Mouse (Mus musculus) c-Kit-positive CD71-positive TER-119-negative erythroid progenitor cells, embryonic 14.5 days (primary cell): ENCODE results near the gene Sept11.

Source experiments
- DNase-seq: peaks from one replicate; pipeline ENCODE4 v3.0.0-alpha.2; 2013; ENCODE audit warnings: low read depth

Gene Sept11

GRCm38 (mm10) chr5:93095301-93095700 lies 2.1 kb downstream of the Sept11 start:
- no peak for DNase-seq

DNA sequence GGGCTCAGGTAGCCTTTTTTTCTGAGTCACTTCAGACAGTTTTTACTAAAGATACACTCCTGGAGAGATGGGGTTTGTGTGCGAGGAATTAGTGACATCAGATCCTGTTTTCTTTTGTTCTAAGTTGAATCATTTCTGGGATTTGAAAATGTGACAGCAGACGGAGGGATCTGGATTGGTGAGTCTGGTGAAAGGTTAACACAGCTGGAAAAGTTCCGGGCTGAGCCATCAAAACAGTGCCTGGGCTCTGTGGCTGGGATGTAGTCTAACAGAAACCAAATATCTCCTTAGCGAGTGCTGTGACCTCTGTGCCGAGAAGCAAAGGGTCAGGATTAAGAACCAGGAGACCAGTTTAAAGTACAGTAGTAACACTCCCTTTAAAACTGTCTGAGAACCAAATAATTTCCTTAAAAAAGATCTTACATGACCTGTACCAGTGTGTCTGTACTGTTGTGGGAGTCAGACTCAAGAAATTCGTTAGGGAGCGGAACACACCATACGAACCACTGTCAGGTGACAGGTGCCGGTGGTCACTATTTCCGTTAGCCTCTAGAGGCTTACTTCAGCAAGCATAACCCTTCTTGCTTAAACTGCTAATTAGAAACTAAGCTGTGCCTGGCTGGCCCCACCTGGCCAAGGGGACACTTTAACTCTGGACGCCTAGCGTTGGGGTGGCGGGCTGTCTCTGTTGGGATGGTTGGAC lies 4.1 kb downstream of the Sept11 start:
- DNase-seq: no peak

- DNase-seq: no peak
Measured at GRCm38 (mm10) chr5:93098219-93098618, 5.0 kb downstream of the Sept11 start.

DNA sequence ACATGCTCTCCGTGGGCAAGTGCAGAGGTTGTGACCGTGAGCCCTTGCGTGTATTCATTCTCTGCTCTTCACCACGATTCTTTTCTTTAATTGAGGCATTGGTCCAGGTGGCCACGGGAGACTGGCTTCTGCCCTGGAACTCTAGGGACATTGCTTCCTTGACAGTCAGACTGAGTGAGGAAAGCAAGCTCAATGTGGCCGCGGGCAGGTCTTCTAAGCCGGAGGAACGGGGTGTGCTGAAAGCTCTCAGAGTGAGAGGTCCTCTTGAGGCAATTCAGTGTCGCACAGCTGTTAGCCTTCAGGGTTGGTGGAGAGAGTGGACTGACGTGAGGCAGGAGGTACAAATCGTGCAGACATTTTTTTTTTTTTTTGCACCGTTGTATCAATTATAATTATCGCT lies 5.6 kb downstream of the Sept11 start:
- DNase-seq: no peak

DNA sequence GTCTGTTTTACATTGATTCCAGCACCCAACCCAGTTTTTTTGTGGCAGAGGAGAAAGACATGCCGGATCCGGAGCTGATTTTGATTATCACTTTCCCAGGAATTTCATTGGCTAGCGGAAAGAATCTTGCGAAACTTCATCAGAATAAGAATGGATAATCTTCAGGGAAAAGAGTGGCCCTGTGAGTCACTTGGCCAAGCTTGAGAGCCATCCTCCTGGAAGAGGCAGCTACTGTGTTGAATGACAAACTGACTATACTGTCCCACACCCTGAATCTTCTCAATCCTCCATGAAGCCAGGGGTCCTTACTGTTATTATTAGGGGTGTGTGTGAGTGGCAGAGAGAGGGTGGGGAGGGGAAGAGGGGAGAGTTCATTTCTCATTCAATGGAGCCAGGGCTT lies 7.7 kb downstream of the Sept11 start:
- no peak for DNase-seq

DNA sequence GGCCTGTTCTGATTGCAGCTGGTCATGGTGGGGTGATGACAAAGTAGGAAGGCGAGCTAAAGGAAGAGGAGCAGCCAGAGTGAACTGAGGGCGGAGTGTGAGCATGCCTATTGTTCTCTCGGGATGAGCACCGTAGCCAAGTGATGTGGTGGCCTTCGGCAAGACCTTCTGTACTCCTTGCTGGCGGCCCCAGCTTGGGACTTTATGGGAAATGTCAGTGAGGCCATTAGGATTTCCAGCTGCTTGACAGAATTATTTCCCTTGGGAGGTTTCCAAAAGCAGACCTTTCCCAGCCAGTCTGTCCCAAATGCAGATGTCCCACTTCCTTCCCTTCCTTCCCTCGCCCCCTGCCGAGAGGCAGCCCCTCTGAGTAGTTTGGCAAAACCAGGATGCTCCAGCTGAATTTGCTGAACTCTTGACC lies 8.1 kb downstream of the Sept11 start:
- DNase-seq: no peak

- DNase-seq: no peak
Measured at GRCm38 (mm10) chr5:93103603-93104002, 10.4 kb downstream of the Sept11 start.

- DNase-seq: no peak
Measured at GRCm38 (mm10) chr5:93104987-93105823, 12.0 kb downstream of the Sept11 start.

DNA sequence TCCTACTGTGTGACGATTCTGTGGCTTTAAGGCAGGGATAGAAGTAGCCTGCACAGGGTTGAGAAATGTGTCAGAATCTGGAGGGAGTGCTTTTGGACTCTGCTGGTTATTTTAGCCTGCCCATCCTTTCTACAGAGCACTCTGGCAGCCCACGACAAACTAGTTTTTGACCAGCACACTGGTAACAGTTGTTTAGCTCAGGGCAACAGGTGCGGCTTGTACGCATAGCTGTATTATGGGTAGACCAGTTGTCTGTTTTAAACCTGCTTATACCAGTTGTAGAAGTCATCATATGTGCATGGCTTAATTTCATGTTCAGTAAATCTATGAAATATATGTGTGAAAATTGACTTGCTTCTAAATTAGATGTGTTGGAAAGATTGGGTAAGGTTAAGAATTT lies 12.8 kb downstream of the Sept11 start:
- DNase-seq: no peak

DNA sequence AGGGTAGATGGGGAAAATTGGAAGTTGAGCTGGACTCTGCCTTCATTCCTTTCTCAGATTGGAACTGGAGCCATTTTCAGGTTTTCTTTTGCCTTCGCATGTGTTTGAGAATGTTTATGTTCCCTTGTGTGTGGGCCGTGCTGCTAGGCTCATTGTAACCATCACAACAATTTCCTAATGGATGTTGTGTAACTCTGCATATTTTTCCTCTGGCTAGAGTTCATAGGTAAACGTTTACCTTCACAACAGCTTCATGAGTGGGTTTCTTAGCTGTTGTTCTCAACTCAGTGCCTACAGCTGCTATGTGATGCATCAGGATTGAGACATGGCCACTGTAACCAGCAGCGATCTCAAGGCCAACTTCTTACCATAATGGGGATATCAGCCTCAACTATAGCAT lies 15.5 kb downstream of the Sept11 start:
- DNase-seq: no peak

DNA sequence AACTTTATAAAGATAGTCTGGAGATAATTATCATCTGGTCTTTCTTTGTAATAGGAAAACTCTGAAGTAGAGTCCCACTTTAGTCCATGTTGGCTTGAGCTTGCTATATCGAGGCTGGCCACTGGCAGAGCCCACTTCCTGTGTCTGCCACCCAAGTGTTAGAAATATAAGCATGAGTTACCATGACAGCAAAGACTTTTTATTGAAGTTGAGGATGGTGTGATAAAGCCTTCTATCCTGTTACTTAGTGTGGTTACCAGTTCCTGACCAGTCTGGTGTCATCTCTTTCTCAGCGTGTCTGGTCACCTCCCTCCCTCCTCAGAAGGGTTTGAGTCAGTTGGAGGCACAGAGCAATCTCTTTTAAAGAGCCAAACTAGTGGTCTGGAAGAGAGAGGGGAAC lies 16.3 kb downstream of the Sept11 start:
- DNase-seq: no peak

DNA sequence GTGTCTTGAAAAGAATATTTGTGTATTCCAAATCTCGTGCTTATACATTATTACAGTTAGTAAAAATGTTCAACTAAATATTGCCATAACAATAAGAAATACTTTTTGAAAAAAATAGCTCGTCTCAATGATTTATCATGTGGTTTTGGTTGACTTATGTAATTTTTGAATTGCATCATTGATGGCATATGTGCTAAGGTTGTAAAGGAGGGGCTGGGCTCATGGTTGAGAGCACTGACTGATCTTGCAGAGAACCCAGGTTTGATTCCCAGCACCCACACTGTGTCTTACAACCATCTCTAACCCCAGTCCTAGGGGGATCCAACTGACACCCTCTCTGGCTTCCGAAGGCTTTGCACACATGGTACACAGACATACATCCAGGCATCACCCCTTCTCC lies 19.1 kb downstream of the Sept11 start:
- DNase-seq: no peak

DNA sequence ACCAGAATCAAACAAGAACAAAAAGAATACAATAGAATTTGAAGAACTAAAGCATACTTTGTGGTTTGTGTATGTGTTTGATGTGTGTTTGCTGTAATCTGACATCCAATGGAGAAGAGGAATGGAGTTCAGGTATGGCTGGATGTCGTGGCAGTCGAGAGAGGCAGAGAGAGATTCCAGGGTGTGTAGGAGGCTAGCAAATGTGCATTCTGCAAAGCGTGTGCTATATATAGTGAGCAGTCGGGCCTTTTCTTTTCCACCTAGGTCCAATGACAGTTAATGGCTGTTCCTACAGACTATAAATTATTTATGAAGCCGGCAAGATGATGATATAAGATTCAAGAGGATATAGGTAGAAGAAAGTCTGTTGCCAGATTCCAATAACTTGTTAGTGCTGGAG lies 20.3 kb downstream of the Sept11 start:
- DNase-seq: no peak

DNA sequence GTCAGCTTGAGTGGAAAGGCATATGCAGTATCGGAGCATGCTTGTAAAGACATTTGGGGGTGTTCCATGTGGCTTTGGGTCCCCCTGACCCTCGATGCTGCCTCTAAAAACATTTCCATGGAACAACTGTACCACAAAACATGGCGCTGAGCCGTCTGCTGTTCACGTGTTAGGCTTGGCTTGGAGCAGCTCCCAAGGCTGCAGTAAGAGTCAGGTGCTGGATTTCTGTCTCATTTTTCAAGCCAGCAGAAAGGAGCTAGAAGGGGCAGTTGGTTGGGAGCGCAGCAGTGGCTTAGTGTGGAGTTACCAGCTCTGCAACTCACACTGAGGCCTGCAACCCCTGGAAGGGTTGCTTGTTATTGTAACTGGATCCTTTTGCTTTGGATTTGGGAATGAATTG lies 21.3 kb downstream of the Sept11 start:
- DNase-seq: no peak

GRCm38 (mm10) chr5:93115059-93115458 lies 21.8 kb downstream of the Sept11 start:
- no peak for DNase-seq

- DNase-seq: no peak
Measured at GRCm38 (mm10) chr5:93115854-93116253, 22.6 kb downstream of the Sept11 start.

DNA sequence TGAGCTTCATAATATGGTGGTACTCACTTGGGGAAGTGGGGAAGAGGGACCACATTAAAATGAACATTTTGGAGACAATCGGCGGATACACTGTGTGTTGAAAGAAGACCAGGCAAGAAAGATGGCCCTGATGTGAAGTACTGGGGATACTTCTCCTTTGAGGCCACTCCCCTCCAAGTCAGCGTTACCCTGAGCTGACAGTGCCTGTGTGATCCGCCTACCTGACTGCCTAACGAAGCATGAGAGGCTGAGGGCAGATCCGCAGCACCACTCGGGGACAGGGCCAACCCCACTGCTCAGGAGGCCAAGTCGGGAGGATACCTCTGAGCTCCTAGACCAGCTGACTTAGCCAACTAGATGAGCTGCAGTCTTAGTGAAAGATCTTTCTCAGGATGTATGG lies 24.4 kb downstream of the Sept11 start:
- DNase-seq: no peak

- no peak for DNase-seq
Measured at GRCm38 (mm10) chr5:93121660-93122059, 28.4 kb downstream of the Sept11 start.

GRCm38 (mm10) chr5:93124031-93124826 lies 31.0 kb downstream of the Sept11 start:
- DNase-seq: no peak

DNA sequence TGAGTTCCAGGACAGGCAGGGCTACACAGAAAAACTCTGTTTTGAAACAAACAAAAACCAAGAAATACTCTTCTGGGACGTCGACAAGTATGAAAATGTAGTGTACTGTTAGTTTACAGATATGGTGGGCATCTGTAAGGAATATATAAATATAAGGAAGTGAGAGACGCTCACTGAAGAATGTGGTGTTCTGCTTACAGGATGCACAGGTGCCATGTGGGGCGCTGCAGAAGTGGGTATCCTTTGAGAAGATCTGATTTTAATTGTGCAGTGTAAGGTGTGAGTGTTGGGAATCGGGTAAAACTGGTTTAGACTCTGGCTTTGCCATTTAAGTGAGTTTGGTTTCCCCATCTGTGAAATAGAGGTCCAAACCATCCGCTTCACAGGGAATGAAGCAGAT lies 32.1 kb downstream of the Sept11 start:
- DNase-seq: no peak

- no peak for DNase-seq
Measured at GRCm38 (mm10) chr5:93126222-93126929, 33.1 kb downstream of the Sept11 start.

GRCm38 (mm10) chr5:93126930-93127562 lies 33.8 kb downstream of the Sept11 start:
- DNase-seq: no peak
